Mouse (Mus musculus) c-Kit-negative CD71-positive TER-119-positive erythroid progenitor cells, embryonic 14.5 days (primary cell): ENCODE data around the gene Mcrip1.
"Not testable (repeated sequence)": the region's sequence is repeated elsewhere in the genome, so short reads cannot be mapped to it uniquely, and the experiment has no call there.

ENCODE experiments used
- DNase-seq: peaks from one replicate; pipeline ENCODE4 v3.0.0-alpha.2; 2013; ENCODE audit warnings: low read depth, low spot score

Gene Mcrip1

DNA sequence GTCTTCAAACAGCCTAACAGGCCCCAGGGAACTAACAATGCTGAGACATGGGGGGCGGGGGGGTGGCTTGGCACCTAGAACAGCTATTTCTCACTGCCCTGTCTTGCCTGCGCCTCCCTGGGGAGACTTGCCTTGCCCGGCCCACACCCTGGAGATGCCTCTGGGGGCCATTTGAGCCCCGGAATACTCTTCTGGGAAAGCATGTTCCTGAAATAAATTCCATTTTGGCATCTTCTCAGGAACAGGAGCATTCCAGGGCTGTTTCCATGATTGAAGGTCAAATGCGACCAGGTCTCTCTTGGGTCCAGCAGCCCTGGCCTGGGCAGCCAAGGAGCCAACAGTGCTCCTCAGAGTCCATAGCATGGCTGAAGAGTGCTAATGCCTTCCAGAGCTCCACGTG lies 7.2 kb downstream of the Mcrip1 start:
- DNase-seq, result no peak

DNA sequence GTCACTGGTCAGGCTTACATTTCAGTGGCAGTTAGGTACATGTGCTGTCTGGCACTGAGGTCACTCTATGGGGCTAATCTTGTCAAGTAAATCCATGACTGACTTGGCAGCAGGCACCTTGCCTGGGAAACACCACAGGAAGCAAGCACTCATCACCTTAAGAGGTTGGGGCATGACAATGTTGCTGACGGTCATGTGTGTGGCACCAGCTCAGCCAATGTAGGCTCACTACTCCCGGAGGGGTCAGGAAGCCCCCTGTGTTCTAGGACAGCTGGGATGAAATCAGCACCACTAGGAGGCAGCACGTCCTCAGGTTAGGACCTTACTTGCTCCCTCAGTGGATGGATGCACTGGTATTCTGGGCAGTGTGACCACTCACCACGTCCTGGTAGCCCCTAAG lies 7.6 kb downstream of the Mcrip1 start:
- no peak for DNase-seq

DNA sequence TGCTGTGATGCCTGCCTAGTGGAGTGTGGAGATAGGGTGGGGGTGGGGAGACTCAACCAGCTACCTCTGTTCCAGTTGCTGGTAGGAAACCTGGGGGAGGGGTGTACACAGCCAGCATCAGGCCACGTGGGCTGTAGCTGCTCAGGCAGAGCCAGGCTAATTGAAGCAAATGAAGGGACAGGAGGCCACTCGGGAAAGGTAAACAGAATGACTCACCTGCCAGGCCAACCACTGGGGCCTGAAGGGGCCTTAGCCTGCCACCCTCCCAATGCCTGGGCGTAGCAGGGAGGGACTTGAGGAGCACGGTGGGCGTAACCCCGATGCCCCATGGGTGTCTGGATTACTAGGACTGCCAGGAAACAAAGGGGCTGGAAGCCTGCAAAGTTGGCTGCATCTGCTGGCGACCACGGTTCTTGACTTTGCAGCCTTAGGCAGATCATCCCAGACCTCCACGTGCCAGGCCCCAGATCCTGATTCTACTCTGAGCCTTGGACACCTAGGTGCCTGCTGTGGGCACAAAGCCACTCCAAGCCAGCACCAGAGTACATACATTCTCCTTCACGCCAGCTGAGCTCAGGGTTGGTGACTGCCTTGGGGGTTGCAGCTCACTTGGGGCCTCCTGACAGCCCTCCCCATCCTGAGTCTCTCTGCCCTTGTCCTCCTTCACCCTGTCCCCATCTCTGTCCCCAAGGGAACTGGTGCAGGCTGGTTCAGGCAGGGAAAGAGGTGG lies 10.1 kb downstream of the Mcrip1 start:
- no peak for DNase-seq

DNA sequence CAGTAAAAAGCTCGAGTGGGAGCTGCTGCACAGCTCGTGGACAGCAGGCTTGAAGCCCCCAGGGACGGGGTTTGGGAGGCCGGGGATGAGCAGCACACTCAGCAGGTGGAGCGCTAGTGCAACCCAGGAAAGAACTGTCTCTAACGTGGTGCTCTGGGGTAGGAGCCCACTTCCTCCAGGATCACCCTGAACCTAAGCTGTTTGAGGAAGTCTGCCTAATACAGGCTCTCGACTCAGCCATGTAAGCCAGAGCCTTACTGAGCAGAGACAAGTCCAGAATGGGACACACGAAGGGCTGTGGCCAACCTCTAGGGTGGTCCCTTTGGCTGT lies 10.6 kb downstream of the Mcrip1 start:
- no peak for DNase-seq

DNA sequence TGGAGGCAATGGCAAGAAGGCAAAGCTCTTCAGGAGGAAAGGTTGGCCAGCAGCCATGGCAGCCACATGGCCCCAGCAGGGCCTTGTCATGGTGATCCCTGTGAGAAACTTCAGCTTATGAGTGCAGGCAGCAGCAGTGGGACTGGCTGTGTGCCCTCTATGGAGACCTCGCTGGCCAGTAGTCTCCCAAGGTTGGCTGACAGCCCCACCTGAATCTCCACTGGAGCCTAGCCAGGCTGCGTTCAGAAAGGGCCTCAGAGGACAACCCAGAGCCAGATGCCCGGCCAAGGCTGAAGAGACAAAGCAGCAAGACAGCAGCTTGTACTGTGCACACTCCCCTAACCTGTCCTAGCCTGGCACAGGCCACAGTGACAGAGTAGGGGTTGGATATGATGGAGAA lies 11.0 kb downstream of the Mcrip1 start:
- no peak for DNase-seq

DNA sequence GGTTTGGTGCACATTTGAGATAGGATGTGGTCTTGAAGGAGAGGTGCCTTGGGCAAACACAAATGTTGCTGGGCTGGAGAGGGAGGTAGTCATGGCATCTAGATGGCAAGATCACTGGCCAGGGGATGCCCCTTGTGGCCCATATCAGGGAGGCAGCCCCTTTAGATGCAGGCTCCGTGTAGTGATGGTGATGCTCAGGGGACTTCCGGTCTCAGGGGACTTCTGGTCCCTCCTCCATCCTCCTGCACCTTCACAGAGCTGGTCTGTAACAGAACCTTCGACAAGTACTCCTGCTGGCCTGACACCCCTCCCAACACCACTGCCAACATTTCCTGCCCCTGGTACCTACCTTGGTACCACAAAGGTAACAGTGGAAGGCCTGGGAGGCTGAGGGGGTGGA lies 13.7 kb downstream of the Mcrip1 start:
- DNase-seq, result no peak

DNA sequence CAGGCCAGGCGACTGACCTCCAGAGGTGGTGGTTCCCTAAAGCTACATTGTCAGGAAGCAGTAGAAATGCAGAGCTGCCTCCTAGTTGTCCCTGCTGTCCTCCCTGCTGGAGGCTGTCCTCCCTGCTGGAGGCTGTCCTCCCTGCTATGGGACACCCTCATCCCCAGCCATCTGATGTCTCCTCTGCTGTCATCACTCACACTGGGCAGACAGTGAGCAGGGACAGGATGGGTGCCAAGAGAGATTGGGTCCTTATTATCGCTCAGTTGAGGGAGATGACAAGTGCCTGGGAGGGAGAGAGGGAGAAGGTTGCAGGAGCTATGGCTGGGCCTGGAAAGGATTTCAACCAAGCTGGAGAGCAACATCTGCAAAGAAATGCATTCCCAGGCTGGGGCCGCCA lies 14.4 kb downstream of the Mcrip1 start:
- no peak for DNase-seq

DNA sequence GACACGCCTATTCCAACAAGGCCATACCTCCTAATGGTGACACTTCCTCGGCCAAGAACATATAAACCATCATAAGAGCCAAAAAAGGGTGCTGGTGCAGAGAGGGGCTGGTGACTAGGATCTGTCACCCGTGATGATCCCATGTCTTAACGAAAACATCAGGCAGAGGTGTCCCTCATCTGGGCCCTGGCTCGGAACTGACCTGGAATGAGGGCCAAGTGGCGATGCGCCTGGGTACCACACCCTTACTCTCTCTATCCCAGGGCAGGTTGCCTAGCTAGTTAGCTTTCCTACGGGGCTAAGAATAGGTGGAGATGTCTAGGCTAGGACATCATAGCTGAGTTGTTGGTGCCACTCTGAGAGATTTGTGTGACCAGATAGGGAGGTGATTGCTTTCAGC lies 15.4 kb downstream of the Mcrip1 start:
- DNase-seq, result no peak

DNA sequence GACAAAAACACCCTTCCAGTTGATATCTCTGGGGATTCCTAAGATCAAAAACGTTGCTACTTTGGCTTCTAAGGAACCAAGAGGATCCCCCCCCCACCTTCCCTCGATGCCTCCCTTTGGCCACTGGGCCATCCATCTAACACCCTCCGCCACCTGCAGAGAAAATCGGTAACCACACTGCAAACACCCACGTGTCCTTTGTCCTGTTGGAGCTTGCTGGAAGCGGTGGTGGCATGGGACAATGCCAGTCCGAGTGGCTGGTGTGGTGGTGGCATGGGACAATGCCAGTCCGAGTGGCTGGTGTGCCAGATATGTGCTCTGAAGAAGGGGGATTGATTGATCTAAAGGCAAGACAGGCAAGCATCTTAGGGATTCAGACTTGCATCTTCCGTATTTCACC lies 17.9 kb downstream of the Mcrip1 start:
- no peak for DNase-seq

DNA sequence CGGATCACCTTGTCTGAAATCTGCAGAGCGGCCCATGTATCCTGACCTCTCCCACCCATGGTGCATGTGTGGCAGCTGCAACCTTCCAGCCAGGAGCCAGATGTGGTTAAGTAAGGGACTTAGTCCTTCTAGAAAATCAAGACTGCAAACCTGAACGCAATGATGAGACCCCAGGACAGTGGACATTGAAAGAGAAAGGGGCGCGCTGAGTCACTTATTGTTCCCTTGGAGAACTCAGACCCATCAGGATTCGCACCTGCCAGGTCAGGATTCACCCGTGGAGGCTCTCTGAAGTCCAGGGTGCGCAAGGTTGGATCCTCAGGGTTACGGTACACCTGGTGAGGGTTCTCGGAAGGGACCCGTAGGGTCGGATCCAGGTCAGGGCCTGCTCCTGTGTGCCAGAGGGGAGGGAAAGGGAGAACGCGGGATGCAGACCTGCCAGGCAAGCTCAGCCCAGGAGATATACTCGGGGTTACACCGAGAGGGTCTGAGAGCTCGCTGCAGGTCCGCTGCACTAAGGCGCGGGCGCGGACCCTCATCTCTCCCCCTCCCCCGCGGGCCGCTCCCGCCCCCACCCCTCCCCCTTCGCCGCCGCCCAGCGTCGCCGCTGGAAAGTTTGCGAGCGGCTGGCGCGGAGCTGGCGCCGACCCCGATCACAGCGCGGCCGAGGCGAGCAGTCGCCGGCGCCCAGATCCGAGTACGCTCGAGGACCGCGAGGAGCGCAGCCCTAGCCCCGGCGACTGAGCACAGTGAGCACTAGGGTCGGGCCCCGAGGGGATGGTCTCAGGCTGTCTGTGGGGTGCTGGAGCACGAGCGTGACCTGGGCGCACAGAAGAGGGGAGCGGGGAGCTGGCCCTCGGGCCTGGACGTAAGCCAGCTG lies 19.2 kb downstream of the Mcrip1 start, which contains the start of gene Gcgr:
Gcgr (plus strand) TSS at position 615 of the 880 bp plus-strand sequence.
- DNase-seq, result no peak

DNA sequence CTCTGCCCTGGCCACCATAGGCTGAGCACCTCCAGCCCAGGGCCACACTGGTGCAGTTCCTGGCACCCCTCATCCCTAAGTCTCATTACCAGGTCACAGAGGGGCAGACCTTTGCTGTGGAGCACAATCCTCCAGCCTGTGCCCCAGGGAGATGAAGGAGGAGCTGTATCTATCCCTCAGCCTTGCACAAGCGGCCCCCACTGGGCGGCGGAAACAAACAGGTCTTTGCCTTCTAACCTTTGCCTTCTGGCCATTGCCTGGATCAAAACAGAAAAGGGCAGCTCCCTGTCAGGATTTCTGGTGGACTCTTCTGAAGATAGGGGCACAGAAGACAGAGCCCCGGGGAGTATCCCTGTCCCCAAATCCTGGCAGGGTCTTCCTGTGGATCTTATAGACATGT lies 20.6 kb downstream of the Mcrip1 start:
- no peak for DNase-seq

DNA sequence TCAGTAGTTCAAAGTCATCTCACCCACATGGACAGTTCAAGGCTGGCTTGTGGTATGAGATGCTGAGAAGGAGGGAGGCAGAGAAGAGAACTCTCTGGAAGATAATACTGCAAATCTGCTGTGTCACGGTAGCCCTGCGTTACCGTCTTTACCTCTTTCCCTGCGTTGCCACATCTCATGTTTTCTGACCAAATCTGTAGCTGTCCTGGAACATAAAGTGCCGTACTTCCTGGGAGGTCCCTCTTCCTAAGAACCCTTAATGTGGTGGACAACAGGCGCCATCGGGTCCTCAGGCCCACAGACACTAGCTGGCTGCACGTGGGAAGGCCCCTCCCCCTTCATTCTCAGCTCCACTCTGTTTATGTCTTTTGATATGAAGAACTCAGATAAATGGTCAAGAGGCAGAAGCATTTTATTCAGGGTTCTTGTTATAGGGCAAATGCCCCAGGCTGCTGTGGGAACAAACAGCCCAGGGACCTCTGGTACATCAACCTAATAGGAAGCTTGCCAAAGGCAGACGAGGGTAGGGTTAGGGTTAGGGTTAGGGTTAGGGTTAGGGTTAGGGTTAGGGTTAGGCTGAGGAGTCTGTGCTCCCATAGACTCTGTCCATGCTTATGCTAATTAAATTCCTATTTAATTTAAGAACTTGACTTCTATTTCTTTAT lies 21.7 kb downstream of the Mcrip1 start:
- DNase-seq, result no peak

DNA sequence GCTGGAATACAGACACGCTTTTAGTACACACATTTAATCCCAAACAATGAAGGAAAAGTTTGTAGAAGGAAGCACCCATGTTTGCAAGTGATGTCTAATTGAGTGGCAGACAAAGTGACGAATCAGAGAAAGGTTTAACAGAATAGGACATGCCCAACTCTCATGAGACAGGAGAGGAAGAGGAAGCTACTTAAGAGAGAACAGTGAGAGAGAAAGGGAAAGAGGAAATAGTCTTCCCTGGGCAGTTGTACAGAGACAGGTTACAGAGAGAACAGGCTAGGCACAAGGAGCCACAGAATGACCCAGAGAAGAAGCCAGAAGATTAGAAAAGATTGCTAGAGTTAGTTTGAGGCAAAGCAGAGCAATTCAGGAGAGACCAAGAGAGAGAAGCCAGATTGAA lies 23.6 kb downstream of the Mcrip1 start:
- DNase-seq, result no peak

DNA sequence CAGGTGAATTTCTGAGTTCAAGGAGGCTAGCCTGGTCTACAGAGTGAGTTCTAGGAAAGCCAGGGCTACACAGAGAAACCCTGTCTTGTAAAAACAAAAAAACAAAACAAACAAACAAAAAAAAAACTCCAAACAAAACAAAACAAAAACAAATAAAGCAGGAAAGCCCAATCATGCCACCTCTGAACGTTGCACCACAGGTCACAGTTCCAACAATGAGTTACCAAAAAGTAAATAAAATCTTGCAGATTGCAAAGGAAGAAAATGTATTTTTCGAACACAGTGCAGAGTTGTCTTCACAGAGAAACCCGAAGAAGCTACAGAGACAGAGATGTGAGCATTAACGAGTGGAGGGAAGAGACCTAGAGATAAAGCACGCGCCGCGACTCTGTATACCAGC lies 26.9 kb downstream of the Mcrip1 start:
- DNase-seq, result no peak

DNA sequence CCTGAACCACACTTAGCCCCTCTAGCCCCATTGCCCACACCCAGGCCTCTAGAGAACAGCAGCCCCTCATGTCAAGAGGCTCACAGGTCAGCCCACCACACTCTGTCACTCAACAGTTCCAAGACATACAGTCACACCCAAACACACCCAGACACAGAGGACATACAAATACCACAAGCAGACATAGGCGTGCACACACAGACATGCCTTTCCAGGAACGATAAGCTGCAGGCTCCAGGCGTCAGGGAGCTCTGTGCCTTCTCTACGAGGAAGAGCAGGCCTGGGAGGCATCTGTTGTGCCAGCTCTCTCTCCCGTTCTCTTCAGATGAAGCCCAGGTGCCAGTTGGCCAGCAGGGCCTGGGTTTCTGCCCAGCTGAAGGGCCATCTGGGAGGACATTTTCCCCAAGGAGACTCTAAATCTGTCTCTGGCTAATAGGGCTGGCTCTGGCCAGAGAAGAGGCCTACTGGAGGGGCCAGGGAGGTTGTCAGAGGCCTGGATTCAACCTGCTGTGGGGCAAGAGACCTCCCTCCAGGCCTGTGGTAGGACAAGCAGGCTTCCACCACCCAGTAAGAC lies 28.5 kb downstream of the Mcrip1 start:
- DNase-seq, result peak; percentile 27

DNA sequence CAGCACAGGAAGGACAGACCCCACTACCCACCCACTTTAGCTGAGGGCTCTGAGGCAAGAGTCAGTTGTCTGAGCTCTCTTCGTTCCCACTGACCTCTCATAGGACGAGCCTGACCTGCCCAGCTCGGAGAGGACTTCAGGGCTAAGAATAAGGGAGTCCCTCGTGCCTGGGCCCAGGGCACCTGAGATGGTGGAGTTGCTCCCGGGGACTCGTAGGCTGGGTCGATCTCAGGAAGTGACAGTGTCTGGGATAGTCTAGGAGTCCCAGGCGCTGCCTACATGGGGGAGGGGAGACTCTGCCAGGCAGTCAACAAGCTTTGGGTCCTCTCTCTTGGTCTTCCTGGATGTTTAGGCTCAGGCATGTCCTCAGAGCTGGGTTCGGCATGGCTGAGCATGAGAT lies 29.0 kb downstream of the Mcrip1 start:
- DNase-seq, result no peak

DNA sequence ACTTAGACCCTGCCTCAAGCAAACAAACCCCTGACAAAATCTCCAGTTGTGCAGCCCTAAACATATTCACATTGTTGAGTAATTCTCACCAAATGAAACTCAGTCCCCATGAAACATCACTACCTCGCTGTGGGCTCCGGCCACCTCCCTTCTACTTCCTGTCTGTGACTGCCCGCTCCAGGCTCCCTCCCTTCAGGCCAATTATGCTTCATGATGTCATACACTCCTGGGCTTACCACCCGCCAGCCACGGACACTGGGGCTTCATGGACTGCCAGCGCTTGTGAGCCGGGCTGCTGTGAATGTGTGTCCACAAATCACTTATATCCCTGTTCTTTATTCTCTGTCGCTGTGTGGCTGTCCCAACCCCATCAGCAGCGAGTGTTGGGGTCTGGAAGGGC lies 29.8 kb downstream of the Mcrip1 start:
- no peak for DNase-seq

DNA sequence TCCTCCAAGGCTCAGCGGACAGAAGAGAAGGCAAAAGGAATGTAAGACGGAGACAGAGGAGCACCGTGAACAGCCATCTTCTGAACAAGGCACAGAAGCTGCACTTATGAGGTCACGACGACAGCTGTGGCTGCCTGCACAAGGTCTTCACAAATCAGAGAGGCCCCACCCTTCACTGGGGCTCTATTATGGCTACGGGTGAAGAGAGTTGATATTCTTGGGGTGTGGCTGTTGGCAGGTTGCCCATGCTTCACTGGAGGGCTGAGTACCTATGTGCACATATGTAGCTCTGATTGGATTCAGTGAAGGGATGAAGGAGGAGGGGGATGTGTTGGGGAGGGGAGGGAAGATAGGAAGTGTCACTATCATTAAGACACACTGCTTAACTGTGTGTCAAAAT lies 31.0 kb downstream of the Mcrip1 start:
- DNase-seq, result no peak

DNA sequence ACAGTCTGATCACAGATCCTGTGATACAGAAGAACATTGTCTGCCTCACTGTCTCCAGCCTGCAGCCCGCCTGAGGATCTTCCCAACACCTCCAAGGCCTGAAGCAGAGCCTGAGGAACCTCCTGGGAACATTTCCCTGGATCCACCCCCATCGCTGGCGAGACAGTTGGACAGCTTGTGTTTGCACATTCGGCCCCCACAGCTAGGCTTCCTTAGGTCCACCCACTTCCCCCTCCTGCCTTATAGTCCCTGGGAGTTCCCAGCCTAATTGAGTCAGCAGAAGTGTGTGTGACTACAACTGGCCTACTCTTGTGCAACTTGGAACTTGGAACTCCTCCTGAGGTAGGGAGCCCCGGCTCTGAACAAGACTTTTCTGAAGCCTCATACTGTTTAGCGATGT lies 31.5 kb downstream of the Mcrip1 start:
- no peak for DNase-seq

DNA sequence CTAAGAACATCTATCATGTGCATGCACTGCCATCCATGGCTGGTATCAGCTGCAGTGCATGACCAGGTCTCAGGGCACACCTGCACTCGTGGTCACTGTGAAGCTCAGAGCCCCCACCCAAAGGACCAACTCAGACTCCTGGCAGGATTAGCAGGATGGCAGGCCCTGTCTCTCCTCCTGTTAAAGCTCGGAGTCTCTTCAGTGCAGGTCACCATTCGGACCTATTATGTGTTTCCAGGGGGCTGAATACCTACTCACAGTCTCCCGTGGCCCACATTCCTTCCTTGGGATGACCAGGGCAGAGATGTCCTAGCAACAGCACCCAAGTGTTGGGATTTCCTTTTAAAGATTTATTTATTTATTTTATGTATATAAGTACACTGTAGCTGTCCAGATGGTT lies 32.4 kb downstream of the Mcrip1 start:
- no peak for DNase-seq

DNA sequence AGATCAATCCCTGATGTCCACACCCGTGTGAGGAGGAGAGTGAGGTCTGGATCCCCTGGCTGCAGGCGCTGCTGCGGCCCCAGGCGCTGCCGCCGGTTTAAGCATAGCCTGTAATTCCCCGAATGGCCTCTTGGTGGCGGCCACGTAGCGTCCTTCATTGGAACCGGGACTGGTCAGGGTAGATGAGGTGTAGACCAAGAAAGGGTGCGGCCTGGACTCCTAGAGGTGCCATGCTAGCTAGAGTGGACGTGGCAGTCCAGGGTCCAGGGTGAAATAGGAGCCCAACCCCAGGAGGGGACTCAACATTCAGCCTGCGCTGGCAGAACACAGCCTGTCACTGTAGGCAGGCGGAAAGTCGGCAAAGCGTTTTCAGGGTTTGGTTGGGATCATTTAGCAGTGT lies 33.9 kb downstream of the Mcrip1 start:
- DNase-seq, result peak; percentile 56

DNA sequence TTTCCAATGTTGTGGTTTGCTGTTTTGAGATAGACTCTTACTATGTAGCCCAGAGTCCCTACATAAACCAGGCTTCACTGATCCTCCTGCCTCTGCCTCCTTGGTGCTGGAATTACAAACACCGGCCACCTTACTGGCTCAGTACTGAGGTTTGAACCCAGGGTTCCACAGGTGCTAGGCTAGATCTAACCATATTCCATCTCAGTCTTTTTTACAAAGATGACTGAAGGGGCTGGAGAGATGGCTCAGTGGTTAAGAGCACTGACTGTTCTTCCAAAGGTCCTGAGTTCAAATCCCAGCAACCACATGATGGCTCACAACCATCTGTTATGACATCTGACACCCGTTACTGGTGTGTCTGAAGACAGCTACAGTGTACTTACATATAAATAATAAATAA lies 35.3 kb downstream of the Mcrip1 start:
- not testable (repeated sequence) for DNase-seq
